In genomic region chr15:84238991-84239401, GRCm38 (mm10) we compare ENCODE assay signal across 10 mouse cellular contexts. TPM values are rescaled to one million over a fixed set of nuclear protein-coding genes. Genes with fewer than 3 reads are reported as not detected.
DNase-seq lines count a peak whose midpoint lies in the region; ATAC-seq lines count a peak whose summit lies in the region.
"Had no signal": no experiment of that assay in that cellular context is flagged by ENCODE, and none has a peak within 500 bp of the region (broad histone marks: within the 10 kb centered on the region; RNA-seq: fewer than 3 reads in every experiment).

No protein-coding gene starts in this region.

- no peak for DNase-seq in kidney, postnatal 25 days
- no peak for DNase-seq in embryonic facial prominence, embryonic 14.5 days (ENCODE audit: low spot score)
- DNase-seq in left cerebral cortex, postnatal 36 days (ENCODE audit: low spot score in 2 of 2) = no peak
- DNase-seq in cerebellum, postnatal 25 days = no peak
- DNase-seq in cerebellum, adult 8-10 months = no peak
- DNase-seq: adrenal gland, postnatal 25 days had no signal

- WGBS in kidney, embryonic 16.5 days = 14% methylated on average over 16 of the region's 16 CpGs
- 16% methylated on average over 16 of the region's 16 CpGs for WGBS in embryonic facial prominence, embryonic 14.5 days
- WGBS in intestine, embryonic 16.5 days = 6% methylated on average over 16 of the region's 16 CpGs
- WGBS in neural tube, embryonic 12.5 days = 22% methylated on average over 16 of the region's 16 CpGs

- 0 out of 2 replicates have a peak, but pooled peaks cover 3% of the 10 kb centered on the region for H3K9me3 ChIP-seq in kidney, embryonic 16.5 days (ENCODE audit: low read length)
- H3K9me3 ChIP-seq in embryonic facial prominence, embryonic 14.5 days (ENCODE audit: control insufficient read depth, low read length) = no peaks in the 10 kb centered on the region
- no peaks in the 10 kb centered on the region for H3K9me3 ChIP-seq in intestine, embryonic 16.5 days (ENCODE audit: control insufficient read depth, low read length)
- H3K9me3 ChIP-seq in neural tube, embryonic 12.5 days = no peaks in the 10 kb centered on the region

- H3K4me1 ChIP-seq in kidney, embryonic 16.5 days (ENCODE audit: insufficient read depth, low read length) = peaks cover 22% of the 10 kb centered on the region
- peaks cover 18% of the 10 kb centered on the region for H3K4me1 ChIP-seq in embryonic facial prominence, embryonic 14.5 days (ENCODE audit: control insufficient read depth, insufficient read depth, low read length)
- H3K4me1 ChIP-seq in intestine, embryonic 16.5 days (ENCODE audit: control insufficient read depth, insufficient read depth, low read length) = peaks cover 12% of the 10 kb centered on the region
- peaks cover 24% of the 10 kb centered on the region for H3K4me1 ChIP-seq in neural tube, embryonic 12.5 days

- intact Hi-C loops in left cerebral cortex, postnatal 36 days (cut with DNase I) = no loop called here

- H3K36me3 ChIP-seq in kidney, embryonic 16.5 days (ENCODE audit: insufficient read depth, low read length) = no peaks in the 10 kb centered on the region
- no peaks in the 10 kb centered on the region for H3K36me3 ChIP-seq in embryonic facial prominence, embryonic 14.5 days (ENCODE audit: control insufficient read depth, insufficient read depth, low read length)
- no peaks in the 10 kb centered on the region for H3K36me3 ChIP-seq in intestine, embryonic 16.5 days (ENCODE audit: control insufficient read depth, insufficient read depth, low read length)
- no peaks in the 10 kb centered on the region for H3K36me3 ChIP-seq in neural tube, embryonic 12.5 days

- no peak overlapping the region; the same call in 1 of the 2 replicates for H3K4me3 ChIP-seq in kidney, embryonic 16.5 days (ENCODE audit: low read length)
- no peak overlapping the region for H3K4me3 ChIP-seq in embryonic facial prominence, embryonic 14.5 days (ENCODE audit: low read depth, low read length)
- no peak overlapping the region for H3K4me3 ChIP-seq in intestine, embryonic 16.5 days (ENCODE audit: low read length)
- no peak overlapping the region for H3K4me3 ChIP-seq in neural tube, embryonic 12.5 days
- H3K4me3 ChIP-seq: layer of hippocampus, adult 2 months had no signal

- H3K9ac ChIP-seq in kidney, embryonic 16.5 days (replicated peaks; ENCODE audit: low read length) = no peak overlapping the region
- H3K9ac ChIP-seq in embryonic facial prominence, embryonic 14.5 days (ENCODE audit: low read depth, low read length) = no peak overlapping the region
- H3K9ac ChIP-seq in intestine, embryonic 16.5 days (ENCODE audit: low read depth, low read length) = no peak overlapping the region
- no peak overlapping the region for H3K9ac ChIP-seq in neural tube, embryonic 12.5 days

- H3K27me3 ChIP-seq in kidney, embryonic 16.5 days (ENCODE audit: insufficient read depth, low read length) = 0 out of 2 replicates have a peak, but pooled peaks cover 3% of the 10 kb centered on the region
- H3K27me3 ChIP-seq in embryonic facial prominence, embryonic 14.5 days (replicated peaks; ENCODE audit: control insufficient read depth, insufficient read depth, low read length) = no peaks in the 10 kb centered on the region; the same call in 1 of the 2 replicates
- H3K27me3 ChIP-seq in intestine, embryonic 16.5 days (replicated peaks; ENCODE audit: control insufficient read depth, insufficient read depth, low read length) = no peaks in the 10 kb centered on the region; the same call in 1 of the 2 replicates
- H3K27me3 ChIP-seq in neural tube, embryonic 12.5 days (replicated peaks) = peaks cover 9% of the 10 kb centered on the region; the same call in 1 of the 2 replicates

- H3K4me2 ChIP-seq in kidney, embryonic 16.5 days (replicated peaks; ENCODE audit: low read depth, low read length) = peak overlapping the region; percentile 23; the same call in 1 of the 2 replicates
- peak overlapping the region; percentile 23 for H3K4me2 ChIP-seq in embryonic facial prominence, embryonic 14.5 days (ENCODE audit: low read depth, low read length)
- 0 out of 2 replicates have a peak overlapping the region, but pooled peaks have one; percentile 14 for H3K4me2 ChIP-seq in intestine, embryonic 16.5 days (ENCODE audit: low read depth, low read length)
- H3K4me2 ChIP-seq in neural tube, embryonic 12.5 days (replicated peaks) = peak overlapping the region; percentile 43

- no peak for ATAC-seq in kidney, embryonic 16.5 days (ENCODE audit: low FRiP score, low TSS enrichment)
- peak; percentile 38; the same call in 1 of the 2 replicates for ATAC-seq in embryonic facial prominence, embryonic 14.5 days (ENCODE audit: low read depth)
- no peak for ATAC-seq in intestine, embryonic 16.5 days
- ATAC-seq in neural tube, embryonic 12.5 days (ENCODE audit: low FRiP score, low read depth) = 0 out of 2 replicates have a peak, but pooled peaks have one; percentile 48

- no peak overlapping the region for H3K27ac ChIP-seq in kidney, embryonic 16.5 days (ENCODE audit: low read length)
- no peak overlapping the region for H3K27ac ChIP-seq in embryonic facial prominence, embryonic 14.5 days (replicated peaks; ENCODE audit: low read depth, low read length)
- no peak overlapping the region for H3K27ac ChIP-seq in intestine, embryonic 16.5 days (ENCODE audit: low read length)
- H3K27ac ChIP-seq in neural tube, embryonic 12.5 days = no peak overlapping the region
- H3K27ac ChIP-seq: layer of hippocampus, adult 2 months had no signal

RNA-seq across cellular contexts. Expression of gene Parvb, which starts 7.2 kb away (rescaled TPM):
- 3.1 and 3.5 TPM in 2 replicates for polyA plus RNA-seq in kidney, embryonic 16.5 days (2015; fragmentation: Nextera tagmentation; extraction: Ambion mirVana)
- 5.0 and 7.8 TPM in 2 replicates for polyA plus RNA-seq in embryonic facial prominence, embryonic 14.5 days (2014; fragmentation: Nextera tagmentation; extraction: Ambion mirVana)
- polyA plus RNA-seq in intestine, embryonic 16.5 days (2015; fragmentation: Nextera tagmentation; extraction: Ambion mirVana) = 2.5 TPM in 2 replicates
- polyA plus RNA-seq in neural tube, embryonic 12.5 days (2016; fragmentation: Nextera tagmentation; extraction: Ambion mirVana) = 6.4 and 7.1 TPM in 2 replicates
- 10 to 100 TPM; 21.4 to 26.7 TPM for total RNA-seq in left cerebral cortex, postnatal 36 days (2021)

RNA-seq across cellular contexts. Expression of gene Samm50, which starts 47.0 kb away (rescaled TPM):
- 136 and 143 TPM in 2 replicates for polyA plus RNA-seq in kidney, embryonic 16.5 days (2015; fragmentation: Nextera tagmentation; extraction: Ambion mirVana)
- 71.1 and 74.0 TPM in 2 replicates for polyA plus RNA-seq in embryonic facial prominence, embryonic 14.5 days (2014; fragmentation: Nextera tagmentation; extraction: Ambion mirVana)
- polyA plus RNA-seq in intestine, embryonic 16.5 days (2015; fragmentation: Nextera tagmentation; extraction: Ambion mirVana) = 152 and 165 TPM in 2 replicates
- 90.5 and 91.7 TPM in 2 replicates for polyA plus RNA-seq in neural tube, embryonic 12.5 days (2016; fragmentation: Nextera tagmentation; extraction: Ambion mirVana)
- 100 to 1,000 TPM in 1 of 2 experiments, 10 to 100 TPM in 1; 95.0 to 106 TPM for total RNA-seq in left cerebral cortex, postnatal 36 days (2021)

Comparison
In these comparisons a context has a peak if more than half of its experiments do, and no peak if none do; other contexts are left out.
1. ATAC-seq: peak in embryonic facial prominence, embryonic 14.5 days (single experiment) and neural tube, embryonic 12.5 days (single experiment); none in kidney, embryonic 16.5 days (single experiment) and intestine, embryonic 16.5 days (single experiment).
2. Peak in every context shown above with its lines, with median percentiles within 50 percentile points of each other: H3K4me2 ChIP-seq.